Mouse (Mus musculus) hindlimb bud, embryonic 11.5 days (tissue): Measurements from ENCODE around the gene Ptpro.

ENCODE experiments used
- DNase-seq: peaks from one replicate; pipeline ENCODE4 v3.0.0-alpha.2; 2012; ENCODE audit warnings: low read depth, low spot score; ENCODE audit errors: extremely low spot score

The Ptpro gene

DNA sequence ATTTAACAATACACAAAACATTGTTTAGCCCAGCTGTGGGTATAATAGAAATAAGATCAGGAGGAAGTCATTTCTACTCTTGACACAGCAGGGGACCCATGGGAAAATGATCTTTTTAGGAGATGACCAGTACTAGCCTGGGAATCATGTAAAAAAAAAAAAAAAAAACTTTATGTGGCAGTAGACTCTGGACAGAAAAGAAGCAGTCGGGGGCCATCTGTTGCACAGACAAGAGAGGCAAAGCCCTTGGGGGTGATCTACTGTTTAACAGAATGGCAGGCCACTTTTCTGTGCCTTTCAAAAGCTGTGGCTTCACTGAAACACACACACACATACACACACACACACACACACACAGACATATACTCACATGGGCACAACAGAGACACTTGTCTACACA, 242.7 kb downstream of the Ptpro start:
- no peak for DNase-seq

DNA sequence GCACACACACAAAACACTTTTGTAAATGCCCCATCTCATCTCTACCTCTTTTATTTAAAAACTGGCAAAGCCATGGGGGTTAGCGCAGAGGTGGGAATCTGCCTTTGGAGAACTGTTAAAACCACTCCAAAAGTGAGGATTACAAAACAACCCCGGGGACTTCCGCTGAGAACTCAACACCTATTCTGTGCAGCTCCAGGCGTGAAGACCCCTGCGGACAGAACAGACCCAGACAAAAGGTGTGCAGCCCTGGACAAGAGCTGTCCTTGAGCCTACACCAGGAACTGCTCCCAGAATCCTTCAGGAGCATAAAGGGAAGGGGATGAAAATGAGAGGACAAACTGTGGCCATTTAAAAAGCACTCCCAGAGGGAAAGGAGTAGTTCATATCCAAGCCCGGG, 243.1 kb downstream of the Ptpro start:
- DNase-seq: no peak

DNA sequence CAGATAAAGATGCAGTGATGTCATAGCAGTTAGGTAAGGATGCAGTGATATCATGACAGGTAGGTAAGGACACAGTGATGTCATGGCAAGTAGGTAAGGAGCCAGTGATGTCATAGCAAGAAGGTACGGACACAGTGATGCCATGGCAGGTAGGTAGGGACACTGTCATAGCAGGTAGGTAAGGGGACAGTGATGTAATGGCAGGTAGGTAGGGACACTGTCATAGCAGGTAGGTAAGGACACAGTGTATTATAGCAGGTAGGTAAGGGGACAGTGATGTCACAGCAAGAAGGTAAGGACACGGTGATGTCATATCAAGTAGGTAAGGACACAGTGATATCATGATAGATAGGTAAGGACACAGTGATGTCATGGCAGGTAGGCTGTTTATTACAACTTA, 244.4 kb downstream of the Ptpro start:
- DNase-seq: no peak

DNA sequence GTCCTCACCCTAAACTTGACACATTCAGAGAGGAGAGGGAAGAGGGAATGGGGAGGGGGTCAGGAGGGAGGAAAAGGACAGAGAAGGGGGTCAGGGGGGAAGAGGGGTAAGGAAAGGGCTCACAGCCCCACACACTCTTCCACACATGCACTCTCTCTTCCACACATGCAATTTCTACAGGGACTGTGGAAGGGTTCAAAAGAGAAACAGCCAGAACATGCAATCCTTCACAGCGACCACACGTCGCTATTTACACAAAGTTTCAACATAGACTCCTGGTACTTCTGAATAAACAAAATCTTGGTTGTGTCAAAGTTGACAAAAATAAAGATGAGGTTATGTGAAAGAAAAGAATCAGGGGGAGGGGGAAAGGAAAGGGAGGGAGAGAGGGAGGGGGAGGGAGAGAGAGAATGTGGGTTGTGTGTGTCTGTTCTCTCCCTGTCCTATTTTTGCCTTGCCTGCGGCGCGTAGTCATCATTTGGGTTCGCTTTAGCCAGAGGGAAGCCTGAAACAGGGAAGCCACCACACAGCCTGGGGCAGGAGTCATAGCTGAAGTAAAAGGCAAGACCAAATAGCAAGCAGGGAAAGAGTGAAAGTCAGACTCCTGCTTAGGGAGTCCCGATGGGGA, 245.2 kb downstream of the Ptpro start:
- DNase-seq: no peak

DNA sequence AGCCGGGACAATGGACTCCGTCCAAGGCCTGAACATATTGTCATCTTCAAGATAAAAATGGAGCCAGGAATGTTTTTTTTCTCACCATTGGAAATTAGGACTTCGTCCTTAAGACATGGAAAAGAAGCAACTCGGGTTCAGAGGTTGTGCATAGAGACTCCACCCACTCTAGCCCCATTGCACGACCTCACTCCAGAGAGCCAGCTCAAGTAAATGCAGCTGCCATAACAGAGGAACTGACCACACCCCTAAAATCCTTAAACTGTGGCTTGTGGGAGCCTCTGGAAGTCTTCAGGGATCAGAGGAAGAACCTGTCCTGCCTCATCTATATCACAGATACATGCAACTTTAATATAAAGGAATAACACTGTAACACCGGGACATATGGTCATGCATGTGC, 246.7 kb downstream of the Ptpro start:
- no peak for DNase-seq

DNA sequence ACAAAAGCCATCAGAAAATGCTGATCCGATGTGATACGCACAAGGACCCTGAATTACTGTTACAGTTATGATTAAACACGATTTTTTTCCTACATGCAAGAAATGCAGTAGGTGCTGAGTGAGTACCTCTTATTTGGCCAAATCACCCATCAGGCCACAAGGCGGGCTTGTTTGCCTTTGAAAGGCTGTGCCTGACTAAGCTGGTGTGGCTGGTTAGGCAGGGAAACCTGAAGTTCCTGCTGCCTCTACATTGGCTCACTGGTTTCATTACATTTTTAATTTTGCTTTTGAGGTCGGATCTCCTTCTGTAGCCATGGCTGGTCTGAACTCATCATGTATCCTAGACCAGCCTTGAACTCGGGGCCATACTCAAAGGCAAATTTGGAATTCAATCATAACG, 250.9 kb downstream of the Ptpro start:
- no peak for DNase-seq

DNA sequence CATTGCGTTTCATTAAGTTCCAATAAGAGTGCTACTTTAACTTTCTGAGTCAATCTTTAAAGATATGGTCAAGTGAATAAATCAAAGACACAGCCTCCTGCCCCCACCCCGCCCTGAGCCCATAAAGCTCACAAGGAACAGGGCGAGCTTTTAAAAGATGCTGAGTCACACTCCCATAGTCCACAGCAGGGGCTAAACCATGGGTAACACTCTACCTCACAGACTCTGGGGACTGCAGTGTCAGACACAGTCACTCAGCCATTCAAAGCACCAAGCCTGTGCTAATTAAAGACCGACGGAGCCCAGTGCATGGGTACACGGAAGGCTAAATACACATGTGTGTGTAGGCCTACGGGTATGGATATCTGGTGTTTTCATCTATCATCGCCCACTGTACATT, 251.3 kb downstream of the Ptpro start:
- no peak for DNase-seq

DNA sequence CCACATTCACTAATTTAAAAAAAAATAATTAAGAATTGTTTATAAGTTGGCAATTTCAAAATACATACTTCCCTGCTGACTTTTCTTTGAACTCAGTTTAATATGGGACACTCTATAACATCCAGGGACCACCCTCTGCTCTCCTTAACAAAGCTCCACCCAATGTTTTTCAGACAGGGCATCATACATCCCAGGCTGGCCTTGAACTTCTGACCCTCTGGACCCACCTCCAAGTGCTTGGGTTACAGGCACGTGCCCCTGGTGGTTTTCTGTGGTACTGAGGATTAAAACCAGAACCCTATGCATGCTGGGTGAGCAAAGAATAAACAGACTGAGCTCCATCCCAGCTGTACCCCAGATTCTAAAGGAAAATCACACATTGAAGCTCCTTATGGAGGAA, 251.9 kb downstream of the Ptpro start:
- DNase-seq: no peak

DNA sequence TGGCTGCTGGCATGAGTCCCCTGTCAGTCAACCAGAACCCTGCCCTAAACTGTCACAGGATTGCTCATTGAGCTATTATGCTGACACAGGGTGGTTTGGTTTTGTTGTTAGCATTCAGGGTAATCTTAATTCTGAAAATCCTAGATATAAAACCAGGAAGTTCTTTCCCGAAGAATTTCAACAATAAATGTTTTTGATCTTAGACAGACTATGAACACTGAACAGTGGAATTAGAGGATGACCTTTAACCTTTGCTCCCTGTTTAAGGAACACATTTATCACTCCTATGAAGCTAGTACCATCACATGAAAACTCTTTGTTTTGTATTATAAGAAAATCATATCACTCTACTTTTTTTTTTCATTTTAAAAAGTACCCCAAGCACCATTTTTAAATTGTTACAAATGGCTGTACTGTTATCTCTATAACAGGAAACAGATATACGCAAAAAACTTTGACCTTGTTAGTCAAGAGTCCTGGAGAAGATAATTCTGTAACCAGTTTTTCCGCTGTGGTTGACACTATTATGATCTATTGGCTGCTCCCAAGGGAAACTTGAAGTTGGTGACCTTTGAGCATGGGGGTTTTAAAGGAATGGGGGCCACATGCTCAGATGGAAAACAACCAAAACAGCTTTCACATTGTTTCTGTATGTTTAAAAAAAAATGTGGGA, 253.6 kb downstream of the Ptpro start:
- DNase-seq: no peak

DNA sequence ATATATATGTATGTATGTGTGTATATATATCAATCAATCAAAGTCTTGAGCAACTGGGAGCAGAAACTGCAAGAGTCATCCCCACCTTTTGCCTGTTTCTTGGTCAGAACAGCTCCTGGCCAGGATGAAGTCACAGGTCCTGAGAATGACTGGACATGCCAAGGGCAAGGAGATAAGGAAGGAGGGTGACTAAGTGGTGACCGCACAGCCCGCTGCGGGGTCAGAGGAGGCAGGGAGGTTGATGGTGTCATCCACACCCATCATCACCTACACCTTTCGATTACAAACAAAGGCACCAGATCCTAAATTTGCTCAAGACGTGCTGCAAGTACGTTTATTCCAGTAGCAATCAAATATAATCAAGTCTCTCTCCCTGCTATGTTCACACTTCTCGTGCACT, 254.4 kb downstream of the Ptpro start:
- no peak for DNase-seq

DNA sequence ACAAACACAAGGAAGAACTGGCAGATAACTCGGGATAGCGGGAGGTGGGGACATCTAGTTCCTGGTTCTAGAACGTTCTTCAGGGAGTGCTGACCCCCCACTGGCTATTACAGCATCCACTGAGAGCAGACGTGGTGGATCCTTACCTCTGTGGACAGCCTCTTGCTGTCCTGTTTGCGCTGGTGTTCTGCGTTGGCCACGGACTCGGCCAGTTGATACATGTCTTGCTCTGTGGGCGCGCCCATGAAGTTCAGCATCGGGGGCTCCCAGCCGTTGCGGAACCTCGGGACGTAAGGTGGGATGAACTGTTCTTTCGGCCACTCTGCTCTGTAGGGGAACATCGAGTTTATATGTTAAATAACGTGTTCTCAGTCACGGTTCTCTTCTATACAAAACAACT, 256.8 kb downstream of the Ptpro start:
- no peak for DNase-seq

DNA sequence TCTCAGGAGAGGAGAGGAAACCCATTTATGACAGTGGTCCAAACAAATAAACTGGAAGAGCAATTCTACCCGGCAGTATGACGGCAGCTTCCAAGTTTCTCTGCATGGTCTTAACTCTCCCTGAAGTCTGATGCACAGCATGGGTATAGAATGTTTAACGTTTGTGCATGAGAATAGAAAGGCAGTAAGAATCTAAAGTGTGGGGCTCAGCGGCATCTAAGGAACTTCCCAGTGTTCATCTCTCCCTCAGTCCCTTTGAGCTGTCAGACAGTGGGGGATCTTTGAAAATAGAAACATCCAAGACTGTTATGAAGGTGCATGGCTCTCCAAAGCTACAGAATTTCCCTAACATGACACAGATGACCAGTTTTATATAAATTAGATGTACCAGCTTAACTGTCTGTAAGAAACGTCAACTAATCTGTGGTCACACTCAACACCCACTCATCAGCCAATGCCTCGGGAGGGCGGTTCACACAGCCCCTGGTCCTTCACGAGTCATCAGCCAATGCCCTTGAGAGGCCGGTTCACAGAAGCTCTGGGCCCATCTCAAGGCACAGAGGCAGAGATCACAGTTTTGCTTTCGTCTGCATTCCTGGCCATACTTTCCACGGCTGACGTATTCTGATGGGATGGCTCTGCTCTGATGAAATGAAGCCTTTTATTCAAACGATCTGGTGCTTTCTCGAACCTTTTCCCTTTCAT, 257.4 kb downstream of the Ptpro start:
- no peak for DNase-seq

DNA sequence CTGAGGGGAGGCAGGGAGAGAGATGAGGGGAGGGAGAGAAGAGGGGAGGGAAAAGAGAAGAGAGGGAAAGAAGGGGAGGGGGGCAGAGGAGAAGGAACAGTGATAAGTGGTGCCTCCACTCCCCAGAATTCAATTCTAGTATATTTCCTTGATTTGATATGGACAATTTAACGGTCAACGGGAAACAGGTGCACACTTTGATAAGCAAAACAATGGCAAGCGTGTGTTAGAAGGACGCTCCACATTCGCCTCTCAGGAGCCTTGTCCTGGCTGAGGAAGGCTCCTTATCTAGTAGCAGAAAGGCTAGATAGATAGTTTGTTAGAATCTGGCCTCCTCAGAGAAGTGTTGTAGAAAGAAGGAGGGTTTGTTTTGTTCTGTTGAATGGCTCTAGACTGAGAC, 260.6 kb downstream of the Ptpro start:
- no peak for DNase-seq
